Mouse (Mus musculus): ENCODE results near the gene Frmd4b. TPM values are rescaled to one million over a fixed set of nuclear protein-coding genes. Genes with fewer than 3 reads are reported as not detected.

Gene Frmd4b
- total RNA-seq, 1 experiment, result 2.1 TPM

GRCm38 (mm10) chr6:97308562-97308961 lies 308.8 kb downstream of the Frmd4b start:
- in situ Hi-C loops (cut with MboI; ENCODE audit: low sequenced_read_pairs in 2 of 2, unreplicated experiment in 2 of 2), result no loop called here
- H3K4me3 ChIP-seq (ENCODE audit: insufficient read depth in 1 of 2, low read depth in 1 of 2, low read length in 2 of 2, poor library complexity in 1 of 2, severe bottlenecking in 1 of 2), result no peak overlapping the region
- no peak for DNase-seq (ENCODE audit: low read depth, low spot score)
- no peak for TF ChIP-seq ZNF384 (IDR thresholded peaks at IDR 0.05; ENCODE audit: low read depth, low read length)
- no peak for TF ChIP-seq HCFC1 (IDR thresholded peaks at IDR 0.05; ENCODE audit: borderline replicate concordance, insufficient read depth, low read length)
- TF ChIP-seq CHD2 (IDR thresholded peaks at IDR 0.05; ENCODE audit: low read depth, low read length), result no peak
- TF ChIP-seq MAFK (IDR thresholded peaks at IDR 0.05; ENCODE audit: insufficient read depth, low read depth, low read length), result no peak
- no peak for TF ChIP-seq ZC3H11A (IDR thresholded peaks at IDR 0.05; ENCODE audit: borderline replicate concordance, low read depth, low read length)
- H3K9ac ChIP-seq (ENCODE audit: insufficient read depth, low read depth, low read length, poor library complexity, severe bottlenecking), result no peak overlapping the region
- H3K9me3 ChIP-seq (ENCODE audit: control insufficient read depth, insufficient read depth, low read depth, low read length), result no peaks in the 10 kb centered on the region
- H3K36me3 ChIP-seq (ENCODE audit: control insufficient read depth, insufficient read depth, low read length, poor library complexity, severe bottlenecking), result peaks cover 2% of the 10 kb centered on the region; the same call in 1 of the 2 replicates
- no peak overlapping the region for H3K27ac ChIP-seq (ENCODE audit: insufficient read depth, low read depth, low read length, poor library complexity, severe bottlenecking)
- H3K4me1 ChIP-seq (ENCODE audit: control insufficient read depth in 2 of 2, insufficient read depth in 2 of 2, low read length in 2 of 2, poor library complexity in 1 of 2), result peaks cover 2 to 11% of the 10 kb centered on the region in 2 experiments; a peak in 3 of 4 replicates

DNA sequence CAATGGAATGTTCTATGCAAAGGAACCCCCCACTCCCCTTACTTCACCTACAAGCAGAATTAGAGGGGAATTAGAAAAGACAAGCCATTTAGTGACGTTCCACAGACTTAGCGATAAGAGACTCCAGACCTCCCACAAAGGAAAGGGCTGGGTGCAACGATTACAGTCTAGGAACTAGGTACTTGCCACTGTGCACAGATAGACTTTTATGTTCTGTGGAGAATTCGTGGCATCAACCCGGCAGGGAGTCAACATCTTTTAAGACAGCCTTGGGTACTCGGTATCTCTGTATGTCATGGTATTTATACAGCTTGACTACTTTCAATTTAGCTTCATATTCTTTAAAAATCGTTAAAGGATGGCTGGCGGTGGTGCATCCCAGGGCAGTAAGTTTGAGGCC lies 310.1 kb downstream of the Frmd4b start:
- Histone ChIP-seq H3K36me3 (ENCODE audit: control insufficient read depth, insufficient read depth, low read length, poor library complexity, severe bottlenecking) (peaks cover 2% of the 10 kb centered on the region; the same call in 1 of the 2 replicates), H3K4me1 (ENCODE audit: control insufficient read depth in 2 of 2, insufficient read depth in 2 of 2, low read length in 2 of 2, poor library complexity in 1 of 2) (peaks cover 0 to 11% of the 10 kb centered on the region in 2 experiments; a peak in 2 of 4 replicates), H3K27ac (ENCODE audit: insufficient read depth, low read depth, low read length, poor library complexity, severe bottlenecking) (no peak overlapping the region), H3K9ac (ENCODE audit: insufficient read depth, low read depth, low read length, poor library complexity, severe bottlenecking) (no peak overlapping the region), H3K9me3 (ENCODE audit: control insufficient read depth, insufficient read depth, low read depth, low read length) (no peaks in the 10 kb centered on the region), H3K4me3 (ENCODE audit: insufficient read depth in 1 of 2, low read depth in 1 of 2, low read length in 2 of 2, poor library complexity in 1 of 2, severe bottlenecking in 1 of 2) (no peak overlapping the region)
- in situ Hi-C loops (cut with MboI; ENCODE audit: low sequenced_read_pairs in 2 of 2, unreplicated experiment in 2 of 2), result no loop called here
- TF ChIP-seq ZNF384 (IDR thresholded peaks at IDR 0.05; ENCODE audit: low read depth, low read length) (no peak), MAFK (IDR thresholded peaks at IDR 0.05; ENCODE audit: insufficient read depth, low read depth, low read length) (no peak), CHD2 (IDR thresholded peaks at IDR 0.05; ENCODE audit: low read depth, low read length) (no peak), HCFC1 (IDR thresholded peaks at IDR 0.05; ENCODE audit: borderline replicate concordance, insufficient read depth, low read length) (no peak), ZC3H11A (IDR thresholded peaks at IDR 0.05; ENCODE audit: borderline replicate concordance, low read depth, low read length) (no peak)
- DNase-seq (ENCODE audit: low read depth, low spot score), result no peak

- H3K4me3 ChIP-seq (ENCODE audit: insufficient read depth in 1 of 2, low read depth in 1 of 2, low read length in 2 of 2, poor library complexity in 1 of 2, severe bottlenecking in 1 of 2), result no peak overlapping the region
- in situ Hi-C loops (cut with MboI; ENCODE audit: low sequenced_read_pairs in 2 of 2, unreplicated experiment in 2 of 2), result no loop called here
- peaks cover 0 to 6% of the 10 kb centered on the region in 2 experiments; a peak in 1 of 4 replicates for H3K4me1 ChIP-seq (ENCODE audit: control insufficient read depth in 2 of 2, insufficient read depth in 2 of 2, low read length in 2 of 2, poor library complexity in 1 of 2)
- DNase-seq (ENCODE audit: low read depth, low spot score), result no peak
- no peaks in the 10 kb centered on the region for H3K9me3 ChIP-seq (ENCODE audit: control insufficient read depth, insufficient read depth, low read depth, low read length)
- H3K27ac ChIP-seq (ENCODE audit: insufficient read depth, low read depth, low read length, poor library complexity, severe bottlenecking), result peak overlapping the region; percentile 12; the same call in 1 of the 2 replicates
- TF ChIP-seq HCFC1 (IDR thresholded peaks at IDR 0.05; ENCODE audit: borderline replicate concordance, insufficient read depth, low read length) (no peak), ZC3H11A (IDR thresholded peaks at IDR 0.05; ENCODE audit: borderline replicate concordance, low read depth, low read length) (no peak), CHD2 (IDR thresholded peaks at IDR 0.05; ENCODE audit: low read depth, low read length) (no peak), MAFK (IDR thresholded peaks at IDR 0.05; ENCODE audit: insufficient read depth, low read depth, low read length) (no peak)
- peaks cover 2% of the 10 kb centered on the region; the same call in 1 of the 2 replicates for H3K36me3 ChIP-seq (ENCODE audit: control insufficient read depth, insufficient read depth, low read length, poor library complexity, severe bottlenecking)
- no peak overlapping the region for H3K9ac ChIP-seq (ENCODE audit: insufficient read depth, low read depth, low read length, poor library complexity, severe bottlenecking)
Measured at GRCm38 (mm10) chr6:97306351-97306750, 311.0 kb downstream of the Frmd4b start.

GRCm38 (mm10) chr6:97305491-97305890 lies 311.9 kb downstream of the Frmd4b start:
- H3K9ac ChIP-seq (ENCODE audit: insufficient read depth, low read depth, low read length, poor library complexity, severe bottlenecking), result no peak overlapping the region
- no peak for DNase-seq (ENCODE audit: low read depth, low spot score)
- H3K9me3 ChIP-seq (ENCODE audit: control insufficient read depth, insufficient read depth, low read depth, low read length), result no peaks in the 10 kb centered on the region
- no peak overlapping the region for H3K27ac ChIP-seq (ENCODE audit: insufficient read depth, low read depth, low read length, poor library complexity, severe bottlenecking)
- in situ Hi-C loops (cut with MboI; ENCODE audit: low sequenced_read_pairs in 2 of 2, unreplicated experiment in 2 of 2), result no loop called here
- H3K4me3 ChIP-seq (ENCODE audit: insufficient read depth in 1 of 2, low read depth in 1 of 2, low read length in 2 of 2, poor library complexity in 1 of 2, severe bottlenecking in 1 of 2), result no peak overlapping the region
- TF ChIP-seq HCFC1 (IDR thresholded peaks at IDR 0.05; ENCODE audit: borderline replicate concordance, insufficient read depth, low read length), result no peak
- TF ChIP-seq CHD2 (IDR thresholded peaks at IDR 0.05; ENCODE audit: low read depth, low read length), result no peak
- TF ChIP-seq ZNF384 (IDR thresholded peaks at IDR 0.05; ENCODE audit: low read depth, low read length), result no peak
- no peak for TF ChIP-seq ZC3H11A (IDR thresholded peaks at IDR 0.05; ENCODE audit: borderline replicate concordance, low read depth, low read length)
- TF ChIP-seq MAFK (IDR thresholded peaks at IDR 0.05; ENCODE audit: insufficient read depth, low read depth, low read length), result no peak
- H3K36me3 ChIP-seq (ENCODE audit: control insufficient read depth, insufficient read depth, low read length, poor library complexity, severe bottlenecking), result peaks cover 2% of the 10 kb centered on the region; the same call in 1 of the 2 replicates
- H3K4me1 ChIP-seq (ENCODE audit: control insufficient read depth in 2 of 2, insufficient read depth in 2 of 2, low read length in 2 of 2, poor library complexity in 1 of 2), result peaks cover 0 to 6% of the 10 kb centered on the region in 2 experiments; a peak in 1 of 4 replicates
